Comparison of ENCODE assay signal across 7 mouse cellular contexts in the genomic region with DNA sequence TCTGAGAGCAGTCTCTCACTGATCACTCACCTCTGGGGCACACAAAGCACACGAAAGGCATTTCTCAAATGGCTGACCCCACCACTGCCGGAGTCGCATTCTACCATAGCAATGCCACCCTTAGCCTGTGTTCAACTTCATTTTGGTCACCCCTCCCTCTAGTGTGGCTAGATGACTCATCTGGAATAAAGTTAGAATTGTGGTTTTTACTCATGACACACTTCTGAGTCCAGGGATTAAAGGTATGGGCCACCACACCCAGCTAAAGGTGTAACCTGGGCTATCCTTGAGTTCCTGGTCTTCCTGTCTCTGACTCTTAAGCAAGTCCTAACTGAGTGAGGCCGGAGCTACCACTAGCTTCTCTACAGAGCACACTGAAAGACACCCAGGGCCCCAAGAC.
"Had no signal": no experiment of that assay in that cellular context is flagged by ENCODE, and none has a peak within 500 bp of the region (broad histone marks: within the 10 kb centered on the region; RNA-seq: fewer than 3 reads in every experiment).

No protein-coding gene starts in this region.

- ATAC-seq: intestine, postnatal 0 days had no signal

- DNase-seq: kidney, adult 8-10 months; kidney, postnatal 25 days; lung, adult 2 months; lung, postnatal 10 days; lung, postnatal 4 days; spleen, adult 18-20 months had no signal
